Mouse (Mus musculus) forebrain, embryonic 13.5 days (tissue): ENCODE measurements around the gene Fam214a. TPM values are rescaled to one million over a fixed set of nuclear protein-coding genes. Genes with fewer than 3 reads are reported as not detected.
"Not testable (repeated sequence)": the region's sequence is repeated elsewhere in the genome, so short reads cannot be mapped to it uniquely, and the experiment has no call there.

ENCODE experiments used
- ATAC-seq: fragments of 200-750 bp; cut with Nextera tagmentation; 2 replicates; pipeline ENCODE4 v1.8.0; 2017
- H3K27ac ChIP-seq: fragments of 300-500 bp; sonication (generic); 2 replicates; pipeline ENCODE4 v1.5.1; 2015; ENCODE audit warnings: inconsistent platforms, mild to moderate bottlenecking, moderate library complexity
- H3K27me3 ChIP-seq: fragments of 300-500 bp; sonication (generic); 2 replicates; pipeline ENCODE4 v1.6.1; 2015; ENCODE audit warnings: mild to moderate bottlenecking, inconsistent platforms
- H3K36me3 ChIP-seq: fragments of 300-500 bp; sonication (generic); 2 replicates; pipeline ENCODE4 v1.6.1; 2015; ENCODE audit warnings: mild to moderate bottlenecking, inconsistent platforms; ENCODE audit not compliant: poor library complexity, severe bottlenecking
- H3K4me1 ChIP-seq: fragments of 300-500 bp; sonication (generic); 2 replicates; pipeline ENCODE4 v1.6.1; 2015; ENCODE audit warnings: inconsistent platforms
- H3K4me2 ChIP-seq: fragments of 300-500 bp; sonication (generic); 2 replicates; pipeline ENCODE4 v1.6.1; 2015; ENCODE audit warnings: inconsistent platforms, mild to moderate bottlenecking, moderate library complexity
- H3K4me3 ChIP-seq: fragments of 300-500 bp; sonication (generic); 2 replicates; pipeline ENCODE4 v1.5.1; 2015; ENCODE audit warnings: mild to moderate bottlenecking, inconsistent platforms
- H3K9ac ChIP-seq: fragments of 300-500 bp; sonication (generic); 2 replicates; pipeline ENCODE4 v1.6.1; 2015; ENCODE audit warnings: mild to moderate bottlenecking, inconsistent platforms
- H3K9me3 ChIP-seq: fragments of 300-500 bp; sonication (generic); replicated peaks from 2 replicates; pipeline ENCODE4 v1.6.1; 2016; ENCODE audit warnings: inconsistent platforms
- WGBS: fragments of 180-500 bp; shearing (Covaris S2); methylation state at CpG from one replicate; pipeline ENCODE4 v1.1.7; 2015; 5-methylcytosine and 5-hydroxymethylcytosine counted together
- polyA plus RNA-seq: library from polyadenylated mRNA; unstranded; fragments of >200 nt; fragmentation: Nextera tagmentation; extraction: Ambion mirVana; gene quantifications from 2 replicates; pipeline ENCODE4 v1.2.1, GENCODE M21; 2015

Fam214a gene
- polyA plus RNA-seq, 1 experiment from 2014 or later: 25.7 TPM

GRCm38 (mm10) chr9:74974758-74975157 is 22.1 kb downstream of the Fam214a start:
- Histone ChIP-seq H3K4me1 (peaks cover 51% of the 10 kb centered on the region), H3K36me3 (no peaks in the 10 kb centered on the region), H3K4me2 (peak overlapping the region; percentile 68), H3K9ac (peak overlapping the region; percentile 51), H3K27me3 (no peaks in the 10 kb centered on the region), H3K9me3 (no peaks in the 10 kb centered on the region), H3K4me3 (no peak overlapping the region), H3K27ac (peak overlapping the region; percentile 98)
- 2% methylated on average over 11 of the region's 11 CpGs for WGBS
- no peak for ATAC-seq

DNA sequence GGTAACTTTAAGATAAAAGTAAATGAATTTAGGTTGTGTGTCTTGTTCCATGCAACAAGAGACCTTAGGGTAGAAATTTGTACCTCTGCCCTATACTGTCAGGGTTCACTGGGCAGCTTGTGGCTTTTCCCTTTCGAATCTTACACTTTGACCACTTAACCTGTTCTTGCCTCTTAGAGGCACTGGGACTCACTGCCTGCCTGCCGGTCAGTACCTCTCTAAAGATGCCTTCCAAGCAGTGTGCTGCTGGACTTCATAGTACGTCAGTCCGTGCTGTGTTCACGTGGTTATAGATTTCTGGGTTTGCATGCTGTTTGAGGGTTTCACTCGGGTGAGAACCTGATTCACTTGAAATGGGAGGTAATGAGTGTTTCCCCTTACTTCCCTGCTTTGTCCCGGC is 22.7 kb downstream of the Fam214a start:
- 8% methylated on average over 7 of the region's 7 CpGs for WGBS
- H3K9me3 ChIP-seq: no peaks in the 10 kb centered on the region
- H3K27ac ChIP-seq: peak overlapping the region; percentile 98
- ATAC-seq: peak; percentile 25; the same call in 1 of the 2 replicates
- H3K9ac ChIP-seq: peak overlapping the region; percentile 78
- H3K36me3 ChIP-seq: no peaks in the 10 kb centered on the region
- H3K4me3 ChIP-seq: peak overlapping the region; percentile 50
- H3K4me1 ChIP-seq: peaks cover 53% of the 10 kb centered on the region
- peak overlapping the region; percentile 68 for H3K4me2 ChIP-seq
- H3K27me3 ChIP-seq: no peaks in the 10 kb centered on the region

GRCm38 (mm10) chr9:74975911-74976563 is 23.4 kb downstream of the Fam214a start:
- peak overlapping the region; percentile 98 for H3K27ac ChIP-seq
- H3K4me3 ChIP-seq: peak overlapping the region; percentile 50
- no peaks in the 10 kb centered on the region for H3K36me3 ChIP-seq
- peaks cover 56% of the 10 kb centered on the region for H3K4me1 ChIP-seq
- peak; percentile 99 for ATAC-seq
- H3K27me3 ChIP-seq: no peaks in the 10 kb centered on the region
- H3K9me3 ChIP-seq: no peaks in the 10 kb centered on the region
- H3K9ac ChIP-seq: peak overlapping the region; percentile 78
- peak overlapping the region; percentile 68 for H3K4me2 ChIP-seq
- under 1% methylated on average over 23 of the region's 23 CpGs for WGBS

GRCm38 (mm10) chr9:74977251-74977650 is 24.6 kb downstream of the Fam214a start:
- Histone ChIP-seq H3K9ac (no peak overlapping the region), H3K27ac (peak overlapping the region; percentile 98; the same call in 1 of the 2 replicates), H3K36me3 (no peaks in the 10 kb centered on the region), H3K4me2 (peak overlapping the region; percentile 68), H3K4me1 (peaks cover 61% of the 10 kb centered on the region), H3K27me3 (no peaks in the 10 kb centered on the region), H3K4me3 (peak overlapping the region; percentile 50), H3K9me3 (no peaks in the 10 kb centered on the region)
- 62% methylated on average over 2 of the region's 2 CpGs for WGBS
- ATAC-seq: no peak

DNA sequence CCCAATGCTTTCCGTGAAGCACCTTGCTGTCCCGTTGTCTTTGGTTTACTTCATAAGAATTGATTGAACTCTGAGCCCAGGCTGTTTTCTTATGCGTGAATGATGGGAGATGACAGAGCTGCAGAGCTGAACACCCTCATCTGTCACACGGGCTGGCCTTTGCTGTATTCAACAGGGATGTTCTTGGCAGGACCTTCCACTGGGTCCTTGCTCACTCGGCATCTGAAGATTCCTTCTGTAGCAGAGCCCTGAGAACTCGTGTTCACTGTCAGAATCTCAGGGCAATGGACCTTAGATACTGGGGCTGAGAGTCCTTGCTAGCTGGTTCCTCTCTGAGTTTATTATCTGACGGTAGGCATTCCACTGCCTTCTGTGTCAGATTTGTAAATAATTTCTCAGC is 25.3 kb downstream of the Fam214a start:
- peaks cover 61% of the 10 kb centered on the region for H3K4me1 ChIP-seq
- H3K27me3 ChIP-seq: no peaks in the 10 kb centered on the region
- H3K4me3 ChIP-seq: peak overlapping the region; percentile 8
- no peaks in the 10 kb centered on the region for H3K36me3 ChIP-seq
- H3K27ac ChIP-seq: no peak overlapping the region
- no peaks in the 10 kb centered on the region for H3K9me3 ChIP-seq
- H3K9ac ChIP-seq: peak overlapping the region; percentile 52
- ATAC-seq: no peak
- H3K4me2 ChIP-seq: peak overlapping the region; percentile 68
- 70% methylated on average over 7 of the region's 7 CpGs for WGBS

DNA sequence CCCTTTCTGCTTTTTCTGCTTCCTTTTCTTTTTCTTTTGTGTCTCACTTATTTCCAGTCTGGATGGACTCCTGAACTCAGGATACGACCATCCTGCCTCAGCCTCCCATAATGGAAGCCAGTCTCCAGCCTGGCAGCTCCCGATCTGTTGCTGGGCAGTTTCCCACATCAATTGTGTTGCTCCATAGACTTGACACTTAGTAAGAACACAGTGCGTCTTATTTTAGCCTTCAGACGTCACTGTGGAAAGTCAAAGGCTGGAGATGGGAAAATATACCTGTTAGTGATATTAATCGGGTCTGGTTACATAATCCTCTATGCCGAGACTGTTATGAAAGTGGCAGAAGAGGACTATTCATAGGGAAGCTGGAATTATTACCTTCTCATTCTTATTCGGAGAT is 26.2 kb downstream of the Fam214a start:
- H3K36me3 ChIP-seq: no peaks in the 10 kb centered on the region
- no peaks in the 10 kb centered on the region for H3K9me3 ChIP-seq
- no peak overlapping the region for H3K4me3 ChIP-seq
- H3K9ac ChIP-seq: no peak overlapping the region
- WGBS: 83% methylated on average over 7 of the region's 7 CpGs
- H3K27me3 ChIP-seq: no peaks in the 10 kb centered on the region
- no peak overlapping the region for H3K27ac ChIP-seq
- ATAC-seq: no peak
- H3K4me1 ChIP-seq: peaks cover 58% of the 10 kb centered on the region
- no peak overlapping the region; the same call in 1 of the 2 replicates for H3K4me2 ChIP-seq

- peaks cover 55% of the 10 kb centered on the region for H3K4me1 ChIP-seq
- no peaks in the 10 kb centered on the region for H3K27me3 ChIP-seq
- H3K4me2 ChIP-seq: no peak overlapping the region
- H3K9ac ChIP-seq: no peak overlapping the region
- H3K27ac ChIP-seq: no peak overlapping the region
- no peaks in the 10 kb centered on the region for H3K9me3 ChIP-seq
- H3K36me3 ChIP-seq: no peaks in the 10 kb centered on the region
- WGBS: 80% methylated on average over 5 of the region's 5 CpGs
- no peak for ATAC-seq
- no peak overlapping the region for H3K4me3 ChIP-seq
Observed at GRCm38 (mm10) chr9:74979371-74979770, 26.7 kb downstream of the Fam214a start.

GRCm38 (mm10) chr9:74979866-74980265 is 27.2 kb downstream of the Fam214a start:
- H3K9me3 ChIP-seq: no peaks in the 10 kb centered on the region
- no peak overlapping the region for H3K4me2 ChIP-seq
- no peaks in the 10 kb centered on the region for H3K36me3 ChIP-seq
- H3K4me1 ChIP-seq: peaks cover 50% of the 10 kb centered on the region
- H3K27ac ChIP-seq: no peak overlapping the region
- WGBS: 93% methylated on average over 1 of the region's 1 CpGs
- no peak for ATAC-seq
- H3K27me3 ChIP-seq: no peaks in the 10 kb centered on the region
- H3K9ac ChIP-seq: no peak overlapping the region
- no peak overlapping the region for H3K4me3 ChIP-seq

DNA sequence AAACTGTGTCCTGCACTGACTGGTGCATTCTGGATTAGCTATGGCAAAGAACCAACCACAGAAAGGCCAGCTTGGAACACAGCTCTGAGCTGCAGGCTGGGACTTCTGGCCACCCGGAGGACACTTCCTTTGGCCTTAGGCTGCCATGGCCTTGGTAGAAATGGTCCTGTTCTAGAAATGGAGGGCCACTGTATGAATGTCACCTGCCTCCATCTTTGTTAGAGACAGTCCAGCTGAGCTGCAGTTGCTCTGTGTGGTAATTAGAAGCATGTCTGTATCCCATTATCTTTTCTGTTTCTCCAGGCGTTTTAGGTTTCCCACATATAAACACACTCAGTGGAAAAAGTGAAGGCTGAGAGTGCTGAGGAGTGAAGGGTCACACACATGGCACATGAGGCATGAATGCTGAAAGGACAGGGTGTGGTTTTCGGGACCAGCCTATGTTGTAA is 29.0 kb downstream of the Fam214a start:
- Histone ChIP-seq H3K9ac (no peak overlapping the region), H3K4me1 (peaks cover 37% of the 10 kb centered on the region), H3K4me2 (no peak overlapping the region), H3K27ac (no peak overlapping the region), H3K4me3 (no peak overlapping the region), H3K36me3 (no peaks in the 10 kb centered on the region), H3K27me3 (no peaks in the 10 kb centered on the region), H3K9me3 (no peaks in the 10 kb centered on the region)
- WGBS: 83% methylated on average over 3 of the region's 3 CpGs
- no peak for ATAC-seq

DNA sequence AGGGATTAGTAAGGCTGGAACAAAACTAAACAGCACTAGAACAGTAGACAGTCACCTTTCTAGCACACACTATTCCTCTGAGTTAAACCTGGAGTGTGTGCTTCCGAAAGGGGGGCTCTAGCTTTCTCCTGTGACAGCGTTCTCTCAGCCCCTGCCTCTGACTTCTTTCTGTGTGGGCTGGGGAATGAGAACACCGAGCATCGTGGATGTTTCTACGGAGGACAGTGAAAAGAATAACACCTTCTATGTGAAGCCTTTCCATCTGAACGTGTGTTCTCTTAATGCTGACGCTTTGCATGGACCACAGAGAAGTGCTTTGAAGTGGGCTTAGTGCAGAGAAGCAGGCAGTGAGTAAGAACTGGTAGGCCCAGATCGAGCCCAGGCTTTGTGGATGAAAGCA is 29.5 kb downstream of the Fam214a start:
- no peak overlapping the region for H3K9ac ChIP-seq
- no peak overlapping the region for H3K4me2 ChIP-seq
- no peaks in the 10 kb centered on the region for H3K36me3 ChIP-seq
- no peaks in the 10 kb centered on the region for H3K27me3 ChIP-seq
- no peak overlapping the region for H3K27ac ChIP-seq
- WGBS: 73% methylated on average over 8 of the region's 8 CpGs
- H3K9me3 ChIP-seq: no peaks in the 10 kb centered on the region
- no peak for ATAC-seq
- no peak overlapping the region for H3K4me3 ChIP-seq
- peaks cover 32% of the 10 kb centered on the region for H3K4me1 ChIP-seq

- not testable (repeated sequence) for ATAC-seq, H3K9me3 ChIP-seq, H3K27me3 ChIP-seq, H3K4me3 ChIP-seq, H3K27ac ChIP-seq, H3K9ac ChIP-seq, H3K4me2 ChIP-seq, H3K36me3 ChIP-seq
- H3K4me1 ChIP-seq: peaks cover 27% of the 10 kb centered on the region
- WGBS: 88% methylated on average over 1 of the region's 1 CpGs
Observed at GRCm38 (mm10) chr9:74982722-74983121, 30.0 kb downstream of the Fam214a start.

DNA sequence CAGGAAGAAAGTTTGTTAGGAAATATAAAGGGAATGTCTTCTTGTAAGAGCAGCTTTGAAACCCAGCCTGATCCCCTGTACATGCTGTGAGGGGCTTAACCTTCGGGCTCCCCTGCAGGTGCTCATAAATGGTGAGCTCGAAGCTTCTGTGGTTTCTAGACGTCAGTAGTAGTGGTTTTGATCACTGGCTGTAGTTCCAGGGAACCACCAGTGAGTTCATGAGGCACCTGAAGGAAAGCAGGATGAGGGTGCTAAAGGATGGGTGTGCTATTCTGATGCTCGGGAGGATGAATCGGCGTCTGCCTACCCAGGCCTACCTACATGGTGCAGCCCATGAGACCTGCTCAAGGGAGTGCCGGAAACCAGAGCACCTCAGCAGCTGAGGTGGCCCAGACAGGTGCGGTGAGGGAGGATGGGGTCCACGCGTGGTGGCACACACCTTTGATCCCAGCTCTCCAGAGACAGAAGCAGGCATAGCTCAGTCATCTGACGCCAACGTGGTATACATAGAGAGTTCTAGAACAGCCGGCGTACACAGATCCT is 32.6 kb downstream of the Fam214a start:
- H3K36me3 ChIP-seq: 0 out of 2 replicates have a peak, but pooled peaks cover 5% of the 10 kb centered on the region
- 0 out of 2 replicates have a peak, but pooled peaks have one; percentile 16 for ATAC-seq
- H3K4me2 ChIP-seq: no peak overlapping the region
- WGBS: 86% methylated on average over 14 of the region's 14 CpGs
- no peak overlapping the region for H3K9ac ChIP-seq
- H3K9me3 ChIP-seq: no peaks in the 10 kb centered on the region
- no peak overlapping the region for H3K4me3 ChIP-seq
- H3K4me1 ChIP-seq: peaks cover 8% of the 10 kb centered on the region
- H3K27ac ChIP-seq: no peak overlapping the region
- H3K27me3 ChIP-seq: no peaks in the 10 kb centered on the region
